Mouse (Mus musculus): ENCODE data around the gene Clhc1.

DNA sequence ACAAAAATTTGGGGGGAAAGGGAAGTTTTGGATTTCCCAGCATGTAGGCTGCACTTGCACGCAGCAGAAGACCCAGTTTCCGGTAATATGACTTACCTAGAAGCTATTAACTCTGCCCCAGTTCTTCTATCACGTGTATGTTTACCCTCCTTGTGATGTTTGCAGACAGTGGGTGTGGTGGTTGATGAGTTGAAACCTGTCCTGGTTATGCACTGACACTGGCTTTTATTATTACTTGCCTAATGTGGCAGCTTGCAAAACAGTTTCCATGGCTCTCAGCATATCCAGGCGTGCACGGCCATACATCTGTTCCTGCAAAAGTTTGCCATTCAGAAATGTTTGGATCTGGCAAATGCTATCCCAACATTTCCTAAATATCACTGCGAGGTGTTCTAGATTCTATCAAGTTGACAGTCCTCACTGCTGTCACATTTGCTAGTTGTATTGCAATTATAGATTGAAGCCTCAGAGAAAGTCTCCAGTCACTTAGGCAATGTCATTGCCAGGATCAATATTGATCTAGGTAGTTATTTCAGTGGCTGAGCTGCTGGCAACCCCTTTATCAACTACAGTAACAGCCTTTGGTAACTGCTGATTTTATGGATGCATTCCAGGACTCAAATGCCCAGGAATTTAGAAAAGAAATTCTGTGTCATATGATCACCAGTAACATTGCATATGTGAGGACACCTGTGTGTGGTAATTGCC, 66.6 kb downstream of the Clhc1 start:
- TF ChIP-seq GATA1 (IDR thresholded peaks at IDR 0.05; ENCODE audit: low read length) (no peak), TAL1 (IDR thresholded peaks at IDR 0.05; ENCODE audit: low read length) (no peak)

Data from erythroblast, embryonic 14.5 days (primary cell).